Mouse (Mus musculus) liver, embryonic 14.5 days (tissue): Measurements from ENCODE around the gene Fam210b.

Experiments used
- CTCF ChIP-seq: IDR thresholded peaks from 2 replicates; pipeline ENCODE4 v1.5.1; 2016; ENCODE audit warnings: antibody characterized with exemption, low read depth, control low read depth
- EP300 ChIP-seq: IDR thresholded peaks from 2 replicates; pipeline ENCODE4 v1.6.1; 2016; ENCODE audit warnings: antibody characterized with exemption, low read depth

DNA sequence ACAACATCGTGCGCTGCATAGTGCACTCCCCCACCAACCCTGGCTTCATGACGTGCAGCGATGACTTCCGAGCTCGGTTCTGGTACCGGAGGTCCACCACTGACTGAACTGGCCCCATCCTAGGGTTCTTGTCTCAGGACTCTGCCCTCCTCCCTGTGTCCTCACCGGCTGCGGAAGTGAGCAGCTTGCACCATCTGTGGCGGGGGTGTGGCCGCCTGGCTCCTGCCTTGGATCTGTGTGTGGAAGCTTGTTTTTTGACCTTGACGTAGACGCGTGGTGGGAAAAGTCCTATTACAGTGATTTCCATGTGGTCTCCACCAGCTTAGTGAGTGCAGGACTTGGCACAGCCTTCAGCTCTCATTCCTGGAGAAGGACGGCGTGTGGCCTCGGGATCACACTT is 35.1 kb downstream of the Fam210b start:
- TF ChIP-seq EP300 (no peak), CTCF (no peak)
